Mouse (Mus musculus): ENCODE measurements around the gene C1ra. TPM values are rescaled to one million over a fixed set of nuclear protein-coding genes. Genes with fewer than 3 reads are reported as not detected.
"Not testable (repeated sequence)": the region's sequence is repeated elsewhere in the genome, so short reads cannot be mapped to it uniquely, and the experiment has no call there.

The C1ra gene
- polyA plus RNA-seq, 1 experiment = 0.22 TPM

DNA sequence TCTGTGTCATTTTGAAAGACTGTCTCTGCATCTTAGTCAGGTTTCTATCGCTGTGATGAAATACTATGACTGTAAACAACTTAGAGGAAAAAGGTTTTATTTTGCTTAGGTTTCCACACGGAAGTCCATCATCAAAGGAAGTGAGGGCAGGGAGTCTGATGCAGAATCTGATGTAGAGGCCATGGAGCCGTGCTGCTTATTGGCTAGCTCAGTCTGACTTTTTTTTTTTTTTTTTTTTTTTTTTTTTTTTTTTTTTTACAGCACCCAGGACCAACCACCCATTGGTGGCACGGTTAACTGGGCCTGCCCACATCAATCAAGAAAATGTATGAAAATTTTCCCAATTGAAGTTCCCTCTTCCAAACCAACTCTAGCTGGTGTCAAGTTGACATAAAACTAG lies 23.3 kb upstream of the C1ra start:
- DNase-seq (ENCODE audit: low read depth) = no peak
- TF ChIP-seq POLR2A (IDR thresholded peaks at IDR 0.05; ENCODE audit: borderline replicate concordance, extremely low read depth, insufficient read depth, insufficient read length, poor library complexity, severe bottlenecking) = no peak
- TF ChIP-seq CTCF (IDR thresholded peaks at IDR 0.05; ENCODE audit: borderline replicate concordance, extremely low read depth, insufficient read depth, insufficient read length) = no peak

DNA sequence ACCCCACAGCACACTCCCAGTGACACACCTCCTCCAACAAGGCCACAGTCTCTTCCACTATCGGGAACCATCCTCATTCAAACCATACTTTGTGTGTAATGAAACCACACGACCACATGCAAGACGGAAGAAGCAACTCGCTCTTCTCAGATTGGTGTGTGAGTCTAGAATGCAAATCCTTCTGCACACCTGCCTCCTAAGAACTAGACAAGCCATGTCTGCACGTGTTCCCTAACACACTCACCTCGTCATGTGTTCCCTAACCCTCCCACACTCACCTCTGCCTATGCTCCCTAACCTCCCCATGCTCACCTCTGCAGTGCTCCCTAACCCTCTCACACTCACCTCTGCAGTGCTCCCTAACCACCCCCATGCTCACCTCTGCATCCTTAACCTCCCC lies 20.8 kb upstream of the C1ra start:
- DNase-seq (ENCODE audit: low read depth) = no peak
- TF ChIP-seq POLR2A (IDR thresholded peaks at IDR 0.05; ENCODE audit: borderline replicate concordance, extremely low read depth, insufficient read depth, insufficient read length, poor library complexity, severe bottlenecking) = no peak
- TF ChIP-seq CTCF (IDR thresholded peaks at IDR 0.05; ENCODE audit: borderline replicate concordance, extremely low read depth, insufficient read depth, insufficient read length) = no peak

DNA sequence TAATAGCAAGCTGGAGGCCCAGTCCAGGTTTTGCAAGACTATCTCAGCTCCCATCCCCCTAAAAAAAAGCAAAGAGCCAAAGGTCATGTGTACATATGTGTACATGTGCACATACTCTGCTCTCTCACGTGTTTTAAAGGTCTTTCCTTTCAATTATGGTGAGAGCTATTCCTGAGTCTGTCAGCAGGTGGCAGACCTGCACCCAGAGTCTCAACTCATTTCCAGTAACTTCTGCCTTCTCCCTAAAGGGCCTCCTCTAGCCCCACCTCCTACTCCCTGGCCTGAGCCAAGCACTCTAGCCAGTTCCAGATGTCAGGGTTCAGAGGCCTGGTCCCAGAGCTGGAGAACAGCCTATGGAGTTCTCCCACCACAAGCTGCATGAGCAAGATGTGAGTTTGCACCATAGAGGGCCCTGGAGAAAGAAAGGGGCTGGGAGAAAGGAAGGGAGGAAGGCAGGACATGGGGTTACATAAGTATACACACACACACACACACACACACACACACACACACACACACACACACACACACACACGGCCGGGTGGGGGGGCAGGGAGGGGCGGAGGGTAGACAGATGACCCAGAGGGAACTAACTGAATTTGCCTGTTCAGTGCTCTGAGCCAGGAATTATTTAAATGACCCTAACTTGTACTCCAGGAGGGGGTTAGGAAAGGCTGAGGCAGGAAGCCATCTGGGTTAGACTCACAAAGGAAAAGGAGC lies 19.2 kb upstream of the C1ra start, which contains the start of gene C1rl:
TSS of gene C1rl (plus strand) at position 272 of the 720 bp plus-strand sequence.
- TF ChIP-seq POLR2A (IDR thresholded peaks at IDR 0.05; ENCODE audit: borderline replicate concordance, extremely low read depth, insufficient read depth, insufficient read length, poor library complexity, severe bottlenecking) (no peak), CTCF (IDR thresholded peaks at IDR 0.05; ENCODE audit: borderline replicate concordance, extremely low read depth, insufficient read depth, insufficient read length) (peak; percentile 66; the same call in 1 of the 2 replicates)
- DNase-seq (ENCODE audit: low read depth) = peak; percentile 60

DNA sequence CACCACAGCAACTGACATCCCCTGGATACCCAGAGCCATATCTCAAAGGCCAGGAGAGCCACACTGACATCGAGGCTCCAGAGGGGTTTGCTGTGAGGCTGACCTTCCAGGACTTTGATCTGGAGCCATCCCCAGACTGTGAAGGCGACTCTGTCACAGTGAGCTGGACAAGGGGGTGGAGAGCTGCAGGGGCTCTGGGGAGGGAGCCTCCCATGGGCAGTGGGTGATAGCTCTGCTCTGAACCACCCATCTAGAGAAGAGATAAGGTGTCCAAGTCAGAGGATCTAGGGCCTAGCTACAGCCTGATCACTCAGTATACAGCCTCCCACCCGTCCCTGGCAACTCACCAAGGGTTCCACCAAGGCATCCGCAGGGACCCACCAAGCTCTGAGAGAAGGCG lies 18.3 kb upstream of the C1ra start:
- DNase-seq (ENCODE audit: low read depth) = no peak
- TF ChIP-seq POLR2A (IDR thresholded peaks at IDR 0.05; ENCODE audit: borderline replicate concordance, extremely low read depth, insufficient read depth, insufficient read length, poor library complexity, severe bottlenecking) (no peak), CTCF (IDR thresholded peaks at IDR 0.05; ENCODE audit: borderline replicate concordance, extremely low read depth, insufficient read depth, insufficient read length) (no peak)

DNA sequence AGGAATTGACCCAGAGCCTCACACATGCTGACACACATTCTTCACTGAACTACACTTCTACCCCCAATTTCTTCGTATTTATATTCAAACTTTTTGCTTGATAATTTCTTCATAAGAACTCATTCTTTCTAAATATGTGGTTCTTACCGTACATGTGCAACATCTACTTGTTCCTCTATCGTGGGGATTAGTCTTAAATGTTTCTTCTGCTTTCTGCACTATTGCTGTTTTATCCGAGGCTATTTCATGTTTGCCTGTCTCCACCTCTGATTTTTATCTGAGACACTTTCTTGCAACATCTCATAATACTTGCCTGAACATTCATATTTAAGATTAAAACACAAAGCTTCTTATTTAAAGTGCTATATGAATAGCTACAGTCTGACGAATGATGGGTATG lies 16.2 kb upstream of the C1ra start:
- TF ChIP-seq CTCF (IDR thresholded peaks at IDR 0.05; ENCODE audit: borderline replicate concordance, extremely low read depth, insufficient read depth, insufficient read length) = no peak
- TF ChIP-seq POLR2A (IDR thresholded peaks at IDR 0.05; ENCODE audit: borderline replicate concordance, extremely low read depth, insufficient read depth, insufficient read length, poor library complexity, severe bottlenecking) = no peak
- no peak for DNase-seq (ENCODE audit: low read depth)

DNA sequence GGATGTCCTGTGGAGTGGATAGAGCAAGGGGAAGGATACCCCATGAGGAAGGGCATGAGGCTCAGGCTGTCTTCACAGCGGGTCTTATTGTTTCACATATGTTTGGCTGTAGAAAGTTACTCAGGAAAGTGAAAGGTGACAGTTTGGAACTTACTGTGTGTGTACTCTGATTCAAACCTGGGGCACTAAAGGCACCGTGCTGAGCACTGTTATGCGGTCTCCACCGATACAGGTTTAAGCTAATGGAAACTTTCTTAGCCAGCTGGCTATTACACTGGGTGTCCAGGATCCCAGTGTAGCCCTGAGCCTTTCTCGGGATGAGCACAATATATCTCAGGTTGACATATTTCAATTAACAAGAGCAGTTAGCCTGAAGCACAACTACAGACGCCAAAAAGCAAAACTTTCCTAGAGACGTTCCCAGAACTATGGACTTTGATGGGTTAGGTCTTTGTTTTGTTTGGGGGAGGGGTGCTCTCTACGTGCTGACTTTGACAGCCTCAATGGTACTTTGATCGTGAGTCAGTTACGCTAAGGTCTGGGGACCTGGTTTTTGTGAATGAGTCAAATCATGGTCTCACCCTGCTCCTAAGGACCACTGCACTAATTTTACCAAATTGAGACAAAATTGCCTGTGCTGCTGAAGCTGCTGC lies 12.2 kb upstream of the C1ra start:
- TF ChIP-seq CTCF (IDR thresholded peaks at IDR 0.05; ENCODE audit: borderline replicate concordance, extremely low read depth, insufficient read depth, insufficient read length) (no peak), POLR2A (IDR thresholded peaks at IDR 0.05; ENCODE audit: borderline replicate concordance, extremely low read depth, insufficient read depth, insufficient read length, poor library complexity, severe bottlenecking) (no peak)
- DNase-seq (ENCODE audit: low read depth) = no peak

DNA sequence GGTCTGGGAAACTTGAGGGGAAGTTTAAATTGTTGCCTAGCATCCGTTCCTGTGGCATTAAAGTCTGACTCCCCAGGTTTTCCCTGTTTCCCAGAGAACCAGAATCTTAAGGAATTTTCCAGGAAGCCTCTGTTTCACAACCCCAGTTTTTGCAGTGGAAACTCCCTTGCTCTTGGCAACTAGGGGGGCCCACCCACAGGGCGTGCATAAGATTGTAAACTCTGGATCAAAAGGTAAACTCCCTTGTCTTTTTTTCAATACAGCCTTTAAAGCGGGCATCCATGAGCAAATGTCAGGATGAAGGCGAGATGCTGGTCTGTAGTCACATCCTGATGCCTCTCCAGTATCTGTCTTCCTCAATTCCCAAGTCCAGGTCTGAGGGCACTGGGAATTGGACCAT lies 10.7 kb upstream of the C1ra start:
- no peak for DNase-seq (ENCODE audit: low read depth)
- TF ChIP-seq POLR2A (IDR thresholded peaks at IDR 0.05; ENCODE audit: borderline replicate concordance, extremely low read depth, insufficient read depth, insufficient read length, poor library complexity, severe bottlenecking) (no peak), CTCF (IDR thresholded peaks at IDR 0.05; ENCODE audit: borderline replicate concordance, extremely low read depth, insufficient read depth, insufficient read length) (no peak)

DNA sequence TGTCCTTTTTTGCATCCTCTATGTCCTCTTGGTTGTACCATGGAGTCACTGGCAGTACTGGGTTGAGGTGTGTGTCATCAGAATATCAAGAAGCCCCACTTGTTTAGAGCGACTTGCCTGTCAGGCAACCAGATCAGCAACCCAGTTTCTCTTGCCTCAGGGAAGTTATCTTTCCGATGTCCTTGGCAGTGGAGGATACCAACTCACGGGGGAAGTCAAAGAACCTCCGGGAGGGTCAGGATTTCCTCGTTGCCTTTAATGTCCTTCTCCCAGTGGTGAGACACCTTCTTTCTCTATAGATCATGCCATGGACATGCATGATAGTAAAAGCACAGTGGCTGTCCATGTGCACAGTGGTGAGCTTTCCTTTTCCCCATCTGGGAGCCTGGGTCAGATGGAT lies 10.2 kb upstream of the C1ra start:
- TF ChIP-seq POLR2A (IDR thresholded peaks at IDR 0.05; ENCODE audit: borderline replicate concordance, extremely low read depth, insufficient read depth, insufficient read length, poor library complexity, severe bottlenecking) (no peak), CTCF (IDR thresholded peaks at IDR 0.05; ENCODE audit: borderline replicate concordance, extremely low read depth, insufficient read depth, insufficient read length) (no peak)
- DNase-seq (ENCODE audit: low read depth) = no peak

DNA sequence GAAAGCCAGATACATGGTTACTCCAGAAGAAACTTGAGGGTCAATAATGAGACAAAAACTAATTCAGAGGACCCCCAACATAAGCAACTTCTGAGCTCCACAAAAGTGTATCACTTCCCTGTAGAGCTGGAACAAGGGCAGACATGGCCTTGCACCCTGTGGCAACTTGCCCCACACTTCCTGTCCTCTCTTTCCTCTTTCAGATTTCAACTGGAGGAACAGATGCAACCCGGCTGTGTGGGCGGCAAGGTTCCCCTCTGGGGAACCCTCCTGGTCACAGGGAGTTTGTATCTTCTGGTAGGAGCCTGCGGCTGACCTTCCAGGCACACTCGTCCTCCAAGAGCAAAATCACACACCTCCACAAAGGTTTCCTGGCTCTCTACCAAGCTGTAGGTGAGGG lies 7.2 kb upstream of the C1ra start:
- no peak for DNase-seq (ENCODE audit: low read depth)
- no peak for TF ChIP-seq CTCF (IDR thresholded peaks at IDR 0.05; ENCODE audit: borderline replicate concordance, extremely low read depth, insufficient read depth, insufficient read length)
- TF ChIP-seq POLR2A (IDR thresholded peaks at IDR 0.05; ENCODE audit: borderline replicate concordance, extremely low read depth, insufficient read depth, insufficient read length, poor library complexity, severe bottlenecking) = no peak

DNA sequence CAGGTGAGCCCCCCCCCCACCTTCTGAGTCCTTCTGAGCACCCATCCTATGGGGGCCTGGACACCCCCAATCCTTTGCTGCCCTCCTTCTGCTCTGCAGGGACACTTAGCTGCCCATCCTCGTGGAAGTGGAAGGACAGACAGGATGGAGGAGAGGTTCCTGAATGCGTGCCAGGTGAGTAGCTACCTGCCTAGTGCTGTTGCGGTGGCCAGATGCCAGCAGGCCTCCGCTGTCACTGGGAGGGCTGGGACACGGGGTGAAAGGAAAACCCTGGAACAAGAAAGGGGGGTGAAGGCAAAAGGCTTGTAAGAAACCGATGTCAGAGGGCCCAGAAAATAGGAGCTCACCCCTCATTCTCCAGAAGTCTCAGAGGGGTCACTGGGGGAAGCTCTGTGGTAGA lies 5.2 kb upstream of the C1ra start:
- TF ChIP-seq POLR2A (IDR thresholded peaks at IDR 0.05; ENCODE audit: borderline replicate concordance, extremely low read depth, insufficient read depth, insufficient read length, poor library complexity, severe bottlenecking) (no peak), CTCF (IDR thresholded peaks at IDR 0.05; ENCODE audit: borderline replicate concordance, extremely low read depth, insufficient read depth, insufficient read length) (no peak)

DNA sequence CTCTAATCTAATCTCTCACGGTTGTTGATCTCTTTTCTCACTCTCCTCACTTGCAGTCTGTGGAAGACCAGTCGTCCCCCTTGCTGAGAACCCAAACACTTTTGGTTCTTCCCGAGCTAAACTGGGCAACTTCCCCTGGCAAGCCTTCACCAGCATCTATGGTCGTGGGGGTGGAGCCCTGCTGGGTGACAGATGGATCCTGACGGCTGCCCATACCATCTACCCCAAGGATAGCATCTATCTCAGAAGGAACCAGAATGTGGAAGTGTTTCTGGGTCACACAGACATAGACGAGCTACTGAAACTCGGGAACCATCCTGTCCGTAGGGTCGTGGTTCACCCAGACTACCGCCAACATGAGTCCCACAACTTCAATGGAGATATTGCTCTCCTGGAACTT lies 3.9 kb upstream of the C1ra start:
- no peak for TF ChIP-seq POLR2A (IDR thresholded peaks at IDR 0.05; ENCODE audit: borderline replicate concordance, extremely low read depth, insufficient read depth, insufficient read length, poor library complexity, severe bottlenecking)
- TF ChIP-seq CTCF (IDR thresholded peaks at IDR 0.05; ENCODE audit: borderline replicate concordance, extremely low read depth, insufficient read depth, insufficient read length) = no peak
- no peak for DNase-seq (ENCODE audit: low read depth)

More for the DNA sequence above, 5.2 kb upstream of the C1ra start:
- no peak for DNase-seq (ENCODE audit: low read depth)

DNA sequence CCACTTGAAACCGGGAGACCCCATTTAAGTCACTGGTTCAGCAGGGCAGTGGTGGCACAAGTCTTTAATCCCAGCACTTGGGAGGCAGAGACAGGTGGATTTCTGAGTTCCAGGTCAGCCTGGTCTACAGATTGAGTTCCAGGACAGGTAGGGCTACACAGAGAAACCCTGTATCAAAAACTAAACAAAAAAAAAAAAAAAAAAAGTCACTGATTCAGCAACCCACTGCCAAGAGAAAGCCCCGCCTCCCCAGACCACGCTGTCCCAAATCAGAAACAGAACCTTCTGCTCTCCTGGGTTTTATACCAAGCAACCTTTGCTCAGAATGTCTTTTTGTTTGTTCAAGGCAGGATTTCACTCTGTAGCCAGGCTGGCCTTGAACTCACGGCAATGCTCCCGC lies 3.0 kb upstream of the C1ra start:
- not testable (repeated sequence) for DNase-seq (ENCODE audit: low read depth)
